In genomic region chr4:149098571-149098970, GRCm38 (mm10) we compare ENCODE assay signal across 8 mouse cellular contexts. TPM values are rescaled to one million over a fixed set of nuclear protein-coding genes. Genes with fewer than 3 reads are reported as not detected.
DNase-seq lines count a peak whose midpoint lies in the region; ATAC-seq and TF ChIP-seq lines count a peak whose summit lies in the region.

No protein-coding gene starts in this region.

- no peak for TF ChIP-seq CTCF in C2C12 (IDR thresholded peaks at IDR 0.05; ENCODE audit: control insufficient read depth, insufficient read depth, insufficient read length)
- TF ChIP-seq CTCF in liver, postnatal 0 days (IDR thresholded peaks at IDR 0.05; ENCODE audit: low read depth), result no peak

- H3K9ac ChIP-seq in forebrain, embryonic 14.5 days (ENCODE audit: low read length), result peak overlapping the region; percentile 89
- H3K9ac ChIP-seq in liver, postnatal 0 days (replicated peaks), result peak overlapping the region; percentile 92

- H3K27me3 ChIP-seq in heart, embryonic 10.5 days (ENCODE audit: insufficient read depth, poor library complexity, severe bottlenecking), result no peaks in the 10 kb centered on the region
- H3K27me3 ChIP-seq in C2C12 (ENCODE audit: control insufficient read depth, insufficient read depth, insufficient read length), result no peaks in the 10 kb centered on the region
- H3K27me3 ChIP-seq in forebrain, embryonic 14.5 days (replicated peaks; ENCODE audit: control insufficient read depth, insufficient read depth, low read length), result no peaks in the 10 kb centered on the region
- no peaks in the 10 kb centered on the region for H3K27me3 ChIP-seq in liver, postnatal 0 days (ENCODE audit: insufficient read depth, low read length)

- peak overlapping the region; percentile 96 for H3K27ac ChIP-seq in heart, embryonic 10.5 days
- H3K27ac ChIP-seq in forebrain, embryonic 14.5 days (ENCODE audit: low read depth, low read length), result no peak overlapping the region
- peak overlapping the region; percentile 82 for H3K27ac ChIP-seq in liver, postnatal 0 days (ENCODE audit: low read depth)

- DNase-seq in heart, embryonic 10.5 days (ENCODE audit: low spot score), result no peak
- DNase-seq in heart, postnatal 25 days (ENCODE audit: low spot score), result no peak
- no peak for DNase-seq in forebrain, embryonic 14.5 days (ENCODE audit: low spot score)
- DNase-seq in liver, postnatal 0 days, result no peak
- no peak for DNase-seq in urinary bladder, postnatal 10 days (ENCODE audit: low spot score)
- DNase-seq in left cerebral cortex, adult 18-20 months (ENCODE audit: low spot score in 2 of 2), result no peak
- DNase-seq in spleen, adult 12 weeks (ENCODE audit: low spot score), result no peak

- intact Hi-C loops in heart, postnatal 25 days (cut with DNase I), result no loop called here

- peaks cover 41% of the 10 kb centered on the region for H3K79me3 ChIP-seq in C2C12 (ENCODE audit: low read depth)

- peak overlapping the region; percentile 100 for H3K4me3 ChIP-seq in heart, embryonic 10.5 days
- peak overlapping the region; percentile 94 for H3K4me3 ChIP-seq in C2C12 (ENCODE audit: insufficient read depth, poor library complexity, severe bottlenecking)
- H3K4me3 ChIP-seq in forebrain, embryonic 14.5 days (ENCODE audit: low read depth, low read length), result peak overlapping the region; percentile 95
- H3K4me3 ChIP-seq in liver, postnatal 0 days (ENCODE audit: low read depth, low read length), result peak overlapping the region; percentile 95

- WGBS in heart, embryonic 10.5 days, result 7% methylated on average over 11 of the region's 11 CpGs
- 19% methylated on average over 11 of the region's 11 CpGs for whole genome bisulfite sequencing in forebrain, embryonic 14.5 days
- WGBS in liver, postnatal 0 days (ENCODE audit: insufficient replicate concordance), result 6% methylated on average over 11 of the region's 11 CpGs

- H3K79me2 ChIP-seq in C2C12 (ENCODE audit: control insufficient read depth, insufficient read depth), result peaks cover 60% of the 10 kb centered on the region

- peaks cover 22% of the 10 kb centered on the region for H3K4me1 ChIP-seq in heart, embryonic 10.5 days
- H3K4me1 ChIP-seq in forebrain, embryonic 14.5 days (ENCODE audit: control insufficient read depth, insufficient read depth, low read length), result peaks cover 6% of the 10 kb centered on the region
- H3K4me1 ChIP-seq in liver, postnatal 0 days (ENCODE audit: insufficient read depth), result peaks cover 13% of the 10 kb centered on the region

- TF ChIP-seq EP300 in liver, postnatal 0 days (IDR thresholded peaks at IDR 0.05; ENCODE audit: low read depth), result no peak

- H3K4me2 ChIP-seq in forebrain, embryonic 14.5 days (ENCODE audit: low read length), result peak overlapping the region; percentile 96
- peak overlapping the region; percentile 86 for H3K4me2 ChIP-seq in liver, postnatal 0 days (ENCODE audit: low read depth, low read length)

- H3ac ChIP-seq in C2C12 (ENCODE audit: control insufficient read depth, insufficient read length, low read depth), result peak overlapping the region; percentile 81

- H3K36me3 ChIP-seq in heart, embryonic 10.5 days, result peaks cover 9% of the 10 kb centered on the region; the same call in 1 of the 2 replicates
- H3K36me3 ChIP-seq in C2C12 (ENCODE audit: control insufficient read depth, insufficient read depth), result peaks cover 5% of the 10 kb centered on the region
- peaks cover 4% of the 10 kb centered on the region; the same call in 1 of the 2 replicates for H3K36me3 ChIP-seq in forebrain, embryonic 14.5 days (ENCODE audit: control insufficient read depth, insufficient read depth, low read length)
- H3K36me3 ChIP-seq in liver, postnatal 0 days (replicated peaks; ENCODE audit: insufficient read depth, low read length), result 0 out of 2 replicates have a peak, but pooled peaks cover 2% of the 10 kb centered on the region

- H3K9me3 ChIP-seq in heart, embryonic 10.5 days, result no peaks in the 10 kb centered on the region
- H3K9me3 ChIP-seq in forebrain, embryonic 14.5 days (replicated peaks; ENCODE audit: control insufficient read depth, low read length), result no peaks in the 10 kb centered on the region
- H3K9me3 ChIP-seq in liver, postnatal 0 days (ENCODE audit: low read length), result no peaks in the 10 kb centered on the region

- ATAC-seq in forebrain, embryonic 14.5 days, result no peak
- ATAC-seq in liver, postnatal 0 days, result peak; percentile 4; the same call in 1 of the 2 replicates

TF ChIP-seq in C2C12, 6 proteins besides CTCF, POLR2A, EP300 and RAD21:
- TF ChIP-seq FOSL1 (IDR thresholded peaks at IDR 0.05; ENCODE audit: insufficient read depth, low read length, poor library complexity, severe bottlenecking) (no peak), MAX (IDR thresholded peaks at IDR 0.05) (no peak), USF1 (IDR thresholded peaks at IDR 0.05; ENCODE audit: low read depth) (no peak), CEBPB (IDR thresholded peaks at IDR 0.05; ENCODE audit: low read depth) (no peak), MYOD1 (IDR thresholded peaks at IDR 0.05; ENCODE audit: control insufficient read depth, insufficient read length, low read depth) (no peak), MYOG (IDR thresholded peaks at IDR 0.05; ENCODE audit: control insufficient read depth, extremely low read depth, insufficient read length) (no peak)
TF ChIP-seq in C2C12: peak in this region for 0.

RNA-seq across cellular contexts. Expression of gene Pex14, which starts 1.1 kb away (rescaled TPM):
- polyA plus RNA-seq in heart, embryonic 10.5 days (2016; fragmentation: Nextera tagmentation; extraction: Ambion mirVana), result 53.6 and 59.7 TPM in 2 replicates
- 10 to 100 TPM; 19.4 to 20.1 TPM for total RNA-seq in heart, postnatal 25 days (2021)
- polyA plus RNA-seq in C2C12 (2012; fragmentation: generic; extraction: Trizol), result 40.3 TPM
- polyA plus RNA-seq in forebrain, embryonic 14.5 days (2014; fragmentation: Nextera tagmentation; extraction: Ambion mirVana), result 30.7 and 43.1 TPM in 2 replicates
- polyA plus RNA-seq in liver, postnatal 0 days (2015; fragmentation: Nextera tagmentation; extraction: Ambion mirVana), result 47.5 and 53.6 TPM in 2 replicates
- 10 to 100 TPM; 52.1 to 55.0 TPM for total RNA-seq in left cerebral cortex, adult 18-20 months (2021)

RNA-seq across cellular contexts. Expression of gene Dffa, which starts 5.4 kb away (rescaled TPM):
- polyA plus RNA-seq in heart, embryonic 10.5 days (2016; fragmentation: Nextera tagmentation; extraction: Ambion mirVana), result 43.4 and 48.9 TPM in 2 replicates
- total RNA-seq in heart, postnatal 25 days (2021), result 10 to 100 TPM; 41.3 to 41.5 TPM
- polyA plus RNA-seq in C2C12 (2012; fragmentation: generic; extraction: Trizol), result 13.1 TPM
- 17.8 and 20.6 TPM in 2 replicates for polyA plus RNA-seq in forebrain, embryonic 14.5 days (2014; fragmentation: Nextera tagmentation; extraction: Ambion mirVana)
- 12.5 and 13.4 TPM in 2 replicates for polyA plus RNA-seq in liver, postnatal 0 days (2015; fragmentation: Nextera tagmentation; extraction: Ambion mirVana)
- 10 to 100 TPM; 58.9 to 62.9 TPM for total RNA-seq in left cerebral cortex, adult 18-20 months (2021)

RNA-seq across cellular contexts. Expression of gene Cort, which starts 28.0 kb away (rescaled TPM):
- 0.28 TPM in 1 of 2 replicates, not detected in the other for polyA plus RNA-seq in heart, embryonic 10.5 days (2016; fragmentation: Nextera tagmentation; extraction: Ambion mirVana)
- under 1 TPM in 1 of 2 experiments, not detected in 1; 0.39 TPM for total RNA-seq in heart, postnatal 25 days (2021)
- 0.20 TPM for polyA plus RNA-seq in C2C12 (2012; fragmentation: generic; extraction: Trizol)
- 0.63 and 1.7 TPM in 2 replicates for polyA plus RNA-seq in forebrain, embryonic 14.5 days (2014; fragmentation: Nextera tagmentation; extraction: Ambion mirVana)
- polyA plus RNA-seq in liver, postnatal 0 days (2015; fragmentation: Nextera tagmentation; extraction: Ambion mirVana), result not detected in 2 replicates
- 10 to 100 TPM in 1 of 2 experiments, 1 to 10 TPM in 1; 8.2 to 16.5 TPM for total RNA-seq in left cerebral cortex, adult 18-20 months (2021)

RNA-seq across cellular contexts. Expression of gene Cenps, which starts 38.9 kb away (rescaled TPM):
- polyA plus RNA-seq in heart, embryonic 10.5 days (2016; fragmentation: Nextera tagmentation; extraction: Ambion mirVana), result 29.7 and 38.6 TPM in 2 replicates
- total RNA-seq in heart, postnatal 25 days (2021), result 1 to 10 TPM; 7.8 to 8.9 TPM
- polyA plus RNA-seq in C2C12 (2012; fragmentation: generic; extraction: Trizol), result 32.5 TPM
- polyA plus RNA-seq in forebrain, embryonic 14.5 days (2014; fragmentation: Nextera tagmentation; extraction: Ambion mirVana), result 24.4 and 29.2 TPM in 2 replicates
- polyA plus RNA-seq in liver, postnatal 0 days (2015; fragmentation: Nextera tagmentation; extraction: Ambion mirVana), result 8.4 and 8.7 TPM in 2 replicates
- 10 to 100 TPM; 26.4 to 31.4 TPM for total RNA-seq in left cerebral cortex, adult 18-20 months (2021)
